Mouse (Mus musculus): ENCODE measurements around the gene Inip. TPM values are rescaled to one million over a fixed set of nuclear protein-coding genes. Genes with fewer than 3 reads are reported as not detected.

Gene Inip
- polyA plus RNA-seq, 1 experiment from 2014 or later: 57.6 TPM

DNA sequence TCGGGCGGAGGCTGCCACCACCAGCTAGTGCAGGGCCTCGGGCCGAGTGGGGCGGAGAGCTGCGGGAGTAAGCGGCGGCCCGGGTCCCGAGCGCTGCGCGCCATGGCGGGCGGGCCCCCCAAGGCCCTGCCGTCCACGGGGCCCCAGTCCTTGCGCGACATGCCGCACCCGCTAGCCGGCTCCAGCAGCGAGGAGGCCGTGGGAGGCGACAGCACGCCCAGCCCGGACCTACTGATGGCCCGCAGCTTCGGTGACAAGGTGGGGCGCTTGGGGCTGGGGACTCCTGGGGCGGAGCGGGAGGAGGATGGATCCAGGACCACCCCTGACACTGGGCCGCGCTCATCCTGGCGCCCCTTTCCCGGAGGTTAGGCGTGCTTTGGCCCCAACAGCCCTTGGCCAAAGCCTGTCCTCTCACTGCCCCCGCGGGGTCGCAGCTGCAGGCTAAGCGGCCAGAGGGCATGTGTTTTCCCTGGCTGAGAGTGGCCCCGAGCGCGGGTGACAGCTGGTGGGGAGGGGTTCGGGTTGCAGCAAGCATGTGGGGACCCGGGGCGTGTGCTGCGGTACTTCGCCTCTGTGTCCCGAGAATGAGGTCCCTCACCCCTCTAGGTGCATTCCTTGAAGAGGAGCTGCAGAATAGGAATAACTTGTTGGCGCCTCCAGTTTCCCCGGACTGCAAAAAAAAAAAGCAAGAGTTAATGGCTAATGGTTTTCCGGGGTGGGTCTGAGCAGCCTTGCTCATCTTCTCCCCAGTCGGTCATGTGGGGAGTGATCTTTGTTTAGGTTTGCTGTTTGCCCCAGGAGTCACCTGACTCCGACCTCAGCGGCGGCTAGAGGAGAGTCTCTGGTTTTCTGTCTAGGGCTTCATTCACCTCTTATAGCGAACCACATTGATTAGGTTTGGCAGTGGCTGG lies 4.8 kb upstream of the Inip start:
- Histone ChIP-seq H3K4me2 (replicated peaks; ENCODE audit: low read depth, low read length) (peak overlapping the region; percentile 84), H3K27me3 (ENCODE audit: control insufficient read depth, insufficient read depth, low read length) (no peaks in the 10 kb centered on the region), H3K27ac (ENCODE audit: low read length) (no peak overlapping the region; the same call in 1 of the 2 replicates), H3K4me1 (ENCODE audit: control insufficient read depth, insufficient read depth, low read length) (peaks cover 5% of the 10 kb centered on the region; the same call in 1 of the 2 replicates), H3K4me3 (ENCODE audit: low read depth, low read length) (peak overlapping the region; percentile 79), H3K36me3 (ENCODE audit: control insufficient read depth, insufficient read depth, low read length) (no peaks in the 10 kb centered on the region), H3K9ac (replicated peaks; ENCODE audit: low read depth, low read length) (peak overlapping the region; percentile 81), H3K9me3 (ENCODE audit: control insufficient read depth, low read depth, low read length) (no peaks in the 10 kb centered on the region)
- under 1% methylated on average over 57 of the region's 58 CpGs for WGBS
- ATAC-seq (ENCODE audit: insufficient number of reproducible peaks, insufficient read depth, low FRiP score, low read depth): peak; percentile 65; the same call in 1 of the 2 replicates

DNA sequence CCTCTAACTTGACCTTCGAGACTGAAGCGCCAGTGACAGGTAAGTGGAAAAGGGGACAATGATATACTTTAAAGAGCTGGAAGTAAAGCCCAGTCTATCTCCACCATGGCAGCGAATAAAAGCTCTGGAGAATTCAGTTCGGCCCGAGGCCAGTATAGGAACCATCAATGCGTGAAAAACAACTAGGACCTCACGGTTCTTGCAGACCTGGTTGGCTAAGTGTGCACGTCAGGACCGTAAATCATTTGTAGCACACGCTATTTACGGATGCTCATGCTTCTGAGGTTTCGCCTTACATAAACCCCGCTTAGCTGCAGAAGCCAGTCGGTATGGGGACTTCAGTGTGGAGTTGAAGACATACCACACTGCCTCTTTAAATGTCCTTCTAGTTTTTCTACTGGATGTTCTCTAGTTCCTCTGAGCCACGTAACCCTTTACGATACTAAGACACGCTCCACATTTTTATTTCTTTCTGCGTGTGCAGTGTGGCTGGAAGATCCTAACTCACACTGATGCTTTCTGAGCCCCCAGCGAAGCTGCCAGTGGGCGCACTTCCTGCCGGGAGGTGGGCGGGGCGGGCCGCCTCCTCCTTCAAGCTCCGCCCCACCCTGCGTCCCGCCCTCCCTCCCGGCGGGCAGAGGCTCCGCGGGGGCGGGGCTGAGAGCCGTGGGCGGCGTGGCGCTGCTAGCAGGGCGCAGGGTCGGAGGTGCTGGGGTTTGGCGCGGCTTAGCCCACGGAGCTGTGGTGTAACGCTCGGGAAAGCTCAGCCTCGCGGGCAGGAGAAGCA lies 4.0 kb upstream of the Inip start, which contains the start of gene Snx30:
Gene Snx30 (plus strand): TSS at position 660 of the 787 bp plus-strand sequence.
- Histone ChIP-seq H3K4me3 (ENCODE audit: low read depth, low read length) (peak within 1 kb of the TSS; percentile 79), H3K9ac (replicated peaks; ENCODE audit: low read depth, low read length) (peak within 1 kb of the TSS; percentile 81), H3K27ac (ENCODE audit: low read length) (no peak within 1 kb of the TSS; the same call in 1 of the 2 replicates), H3K4me1 (ENCODE audit: control insufficient read depth, insufficient read depth, low read length) (peaks cover 5% of the 10 kb centered on the region; the same call in 1 of the 2 replicates), H3K27me3 (ENCODE audit: control insufficient read depth, insufficient read depth, low read length) (no peaks in the 10 kb centered on the region), H3K9me3 (ENCODE audit: control insufficient read depth, low read depth, low read length) (no peaks in the 10 kb centered on the region), H3K4me2 (replicated peaks; ENCODE audit: low read depth, low read length) (peak within 1 kb of the TSS; percentile 84), H3K36me3 (ENCODE audit: control insufficient read depth, insufficient read depth, low read length) (no peaks in the 10 kb centered on the region)
- 3% methylated on average over 41 of the region's 45 CpGs for WGBS
- ATAC-seq (ENCODE audit: insufficient number of reproducible peaks, insufficient read depth, low FRiP score, low read depth): peak; percentile 95

DNA sequence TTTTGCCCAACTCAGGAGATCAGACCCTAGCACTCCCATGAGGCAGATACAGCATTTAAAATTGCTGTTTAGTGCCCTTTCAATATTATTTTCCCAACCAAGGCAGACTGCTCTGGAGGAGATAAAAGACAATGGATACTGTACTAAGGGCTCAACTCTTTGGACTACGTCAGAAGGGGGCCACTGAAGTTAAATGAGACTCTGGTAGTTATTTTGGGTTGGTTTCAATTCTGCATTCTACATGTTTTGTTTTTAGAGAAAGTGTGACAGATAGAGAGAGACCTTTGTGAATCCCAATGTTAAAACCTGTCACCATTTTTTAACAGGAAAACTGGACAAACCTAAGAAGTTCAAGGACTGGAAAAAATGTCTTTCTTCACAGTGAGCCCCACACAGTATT lies 3.4 kb upstream of the Inip start:
- 73% methylated on average over 1 of the region's 1 CpGs for WGBS
- H3K4me2 ChIP-seq (replicated peaks; ENCODE audit: low read depth, low read length): peak overlapping the region; percentile 84
- no peak for ATAC-seq (ENCODE audit: insufficient number of reproducible peaks, insufficient read depth, low FRiP score, low read depth)
- H3K4me1 ChIP-seq (ENCODE audit: control insufficient read depth, insufficient read depth, low read length): peaks cover 5% of the 10 kb centered on the region; the same call in 1 of the 2 replicates
- no peaks in the 10 kb centered on the region for H3K9me3 ChIP-seq (ENCODE audit: control insufficient read depth, low read depth, low read length)
- no peaks in the 10 kb centered on the region for H3K36me3 ChIP-seq (ENCODE audit: control insufficient read depth, insufficient read depth, low read length)
- H3K9ac ChIP-seq (replicated peaks; ENCODE audit: low read depth, low read length): no peak overlapping the region
- H3K4me3 ChIP-seq (ENCODE audit: low read depth, low read length): no peak overlapping the region; the same call in 1 of the 2 replicates
- no peaks in the 10 kb centered on the region for H3K27me3 ChIP-seq (ENCODE audit: control insufficient read depth, insufficient read depth, low read length)
- no peak overlapping the region for H3K27ac ChIP-seq (ENCODE audit: low read length)

DNA sequence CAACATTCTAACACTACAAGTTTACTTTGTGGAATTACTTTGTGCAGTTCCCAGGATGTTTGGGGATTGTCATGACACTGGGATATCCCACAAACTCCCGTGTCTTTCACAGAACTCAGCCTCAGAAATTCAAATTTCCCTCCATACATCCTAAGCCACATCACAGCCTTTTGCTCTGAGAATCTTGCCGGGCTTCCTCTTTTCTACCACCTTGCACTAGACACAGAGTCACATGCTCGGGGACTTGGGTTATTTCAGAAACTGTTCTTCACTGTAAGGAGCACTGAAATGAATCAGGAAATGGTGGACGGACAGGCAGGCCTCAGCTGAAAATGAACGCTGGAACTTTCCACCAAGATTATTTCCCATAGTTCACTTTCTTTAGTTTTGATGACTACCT lies 2.0 kb upstream of the Inip start:
- 79% methylated on average over 5 of the region's 5 CpGs for WGBS
- H3K4me1 ChIP-seq (ENCODE audit: control insufficient read depth, insufficient read depth, low read length): peaks cover 5% of the 10 kb centered on the region; the same call in 1 of the 2 replicates
- H3K27ac ChIP-seq (ENCODE audit: low read length): no peak overlapping the region
- no peaks in the 10 kb centered on the region for H3K9me3 ChIP-seq (ENCODE audit: control insufficient read depth, low read depth, low read length)
- no peak for ATAC-seq (ENCODE audit: insufficient number of reproducible peaks, insufficient read depth, low FRiP score, low read depth)
- no peak overlapping the region for H3K4me2 ChIP-seq (replicated peaks; ENCODE audit: low read depth, low read length)
- no peak overlapping the region for H3K4me3 ChIP-seq (ENCODE audit: low read depth, low read length)
- no peak overlapping the region for H3K9ac ChIP-seq (replicated peaks; ENCODE audit: low read depth, low read length)
- no peaks in the 10 kb centered on the region for H3K36me3 ChIP-seq (ENCODE audit: control insufficient read depth, insufficient read depth, low read length)
- H3K27me3 ChIP-seq (ENCODE audit: control insufficient read depth, insufficient read depth, low read length): no peaks in the 10 kb centered on the region

DNA sequence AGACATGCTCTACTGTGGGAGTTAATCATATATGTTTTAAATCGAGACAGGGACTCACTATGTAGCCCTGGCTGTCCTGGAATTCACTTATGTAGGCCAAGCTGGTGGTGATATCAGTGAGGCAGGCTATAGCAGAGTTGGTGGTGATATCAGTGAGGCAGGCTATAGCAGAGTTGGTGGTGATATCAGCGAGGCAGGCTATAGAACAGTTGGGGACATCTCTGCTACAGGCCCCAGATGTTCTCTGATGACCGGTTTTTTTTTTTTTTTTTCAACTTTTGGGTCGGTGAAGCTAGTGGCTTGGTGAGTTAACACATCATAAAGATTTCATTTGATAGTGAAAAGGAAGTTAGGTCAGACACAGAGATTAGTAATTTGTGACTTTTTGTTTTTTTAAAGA lies 1.4 kb upstream of the Inip start:
- 67% methylated on average over 4 of the region's 4 CpGs for WGBS
- no peak overlapping the region for H3K9ac ChIP-seq (replicated peaks; ENCODE audit: low read depth, low read length)
- H3K9me3 ChIP-seq (ENCODE audit: control insufficient read depth, low read depth, low read length): no peaks in the 10 kb centered on the region
- peaks cover 5% of the 10 kb centered on the region; the same call in 1 of the 2 replicates for H3K4me1 ChIP-seq (ENCODE audit: control insufficient read depth, insufficient read depth, low read length)
- H3K27me3 ChIP-seq (ENCODE audit: control insufficient read depth, insufficient read depth, low read length): no peaks in the 10 kb centered on the region
- ATAC-seq (ENCODE audit: insufficient number of reproducible peaks, insufficient read depth, low FRiP score, low read depth): no peak
- no peak overlapping the region for H3K27ac ChIP-seq (ENCODE audit: low read length)
- no peak overlapping the region for H3K4me2 ChIP-seq (replicated peaks; ENCODE audit: low read depth, low read length)
- H3K36me3 ChIP-seq (ENCODE audit: control insufficient read depth, insufficient read depth, low read length): no peaks in the 10 kb centered on the region
- H3K4me3 ChIP-seq (ENCODE audit: low read depth, low read length): no peak overlapping the region

DNA sequence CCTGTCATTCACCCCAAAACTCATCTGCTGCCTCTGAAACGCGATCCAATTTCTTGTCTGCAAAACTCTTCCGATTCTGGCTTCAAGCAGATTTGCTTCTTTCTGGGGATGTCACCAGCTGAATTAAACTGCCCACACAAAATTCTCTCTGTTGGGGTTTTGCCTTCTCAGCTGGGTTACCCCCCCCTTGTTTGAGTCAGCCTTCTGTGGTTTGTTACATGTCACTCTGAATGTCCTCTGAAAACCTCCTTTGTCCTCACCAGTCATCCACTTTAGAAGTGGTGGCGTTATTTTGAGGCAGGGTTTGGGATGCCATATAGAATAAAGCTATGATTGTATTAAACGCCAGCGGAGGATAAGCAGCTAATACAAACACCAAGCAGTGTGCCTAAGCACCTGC lies 718 bp upstream of the Inip start:
- Histone ChIP-seq H3K9me3 (ENCODE audit: control insufficient read depth, low read depth, low read length) (no peaks in the 10 kb centered on the region), H3K9ac (replicated peaks; ENCODE audit: low read depth, low read length) (no peak overlapping the region), H3K36me3 (ENCODE audit: control insufficient read depth, insufficient read depth, low read length) (no peaks in the 10 kb centered on the region), H3K27me3 (ENCODE audit: control insufficient read depth, insufficient read depth, low read length) (no peaks in the 10 kb centered on the region), H3K4me2 (replicated peaks; ENCODE audit: low read depth, low read length) (no peak overlapping the region), H3K27ac (ENCODE audit: low read length) (no peak overlapping the region), H3K4me1 (ENCODE audit: control insufficient read depth, insufficient read depth, low read length) (peaks cover 4% of the 10 kb centered on the region; the same call in 1 of the 2 replicates), H3K4me3 (ENCODE audit: low read depth, low read length) (no peak overlapping the region)
- 78% methylated on average over 6 of the region's 6 CpGs for WGBS
- no peak for ATAC-seq (ENCODE audit: insufficient number of reproducible peaks, insufficient read depth, low FRiP score, low read depth)

DNA sequence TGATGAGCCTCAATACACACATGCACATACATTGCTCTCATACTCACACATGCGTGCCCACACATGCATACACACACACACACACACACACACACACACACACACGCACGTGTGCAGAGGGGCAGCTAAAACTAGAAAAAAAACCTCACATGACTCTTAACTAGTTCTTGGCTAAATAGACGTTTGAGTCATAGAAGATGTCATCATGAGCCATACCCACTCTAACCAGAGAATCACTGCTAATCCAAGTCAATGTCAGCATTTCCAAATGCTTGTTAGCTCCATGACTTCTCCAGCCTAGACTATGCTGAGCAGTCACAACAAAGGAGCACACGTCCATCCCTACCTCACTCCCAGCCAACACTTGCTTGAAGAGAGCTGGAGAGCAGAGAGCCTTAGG lies 1.2 kb downstream of the Inip start:
- Histone ChIP-seq H3K27me3 (ENCODE audit: control insufficient read depth, insufficient read depth, low read length) (no peaks in the 10 kb centered on the region), H3K4me3 (ENCODE audit: low read depth, low read length) (no peak overlapping the region), H3K9ac (replicated peaks; ENCODE audit: low read depth, low read length) (no peak overlapping the region), H3K27ac (ENCODE audit: low read length) (no peak overlapping the region), H3K36me3 (ENCODE audit: control insufficient read depth, insufficient read depth, low read length) (no peaks in the 10 kb centered on the region), H3K9me3 (ENCODE audit: control insufficient read depth, low read depth, low read length) (no peaks in the 10 kb centered on the region), H3K4me1 (ENCODE audit: control insufficient read depth, insufficient read depth, low read length) (no peaks in the 10 kb centered on the region), H3K4me2 (replicated peaks; ENCODE audit: low read depth, low read length) (no peak overlapping the region)
- ATAC-seq (ENCODE audit: insufficient number of reproducible peaks, insufficient read depth, low FRiP score, low read depth): no peak
- 84% methylated on average over 5 of the region's 5 CpGs for WGBS

DNA sequence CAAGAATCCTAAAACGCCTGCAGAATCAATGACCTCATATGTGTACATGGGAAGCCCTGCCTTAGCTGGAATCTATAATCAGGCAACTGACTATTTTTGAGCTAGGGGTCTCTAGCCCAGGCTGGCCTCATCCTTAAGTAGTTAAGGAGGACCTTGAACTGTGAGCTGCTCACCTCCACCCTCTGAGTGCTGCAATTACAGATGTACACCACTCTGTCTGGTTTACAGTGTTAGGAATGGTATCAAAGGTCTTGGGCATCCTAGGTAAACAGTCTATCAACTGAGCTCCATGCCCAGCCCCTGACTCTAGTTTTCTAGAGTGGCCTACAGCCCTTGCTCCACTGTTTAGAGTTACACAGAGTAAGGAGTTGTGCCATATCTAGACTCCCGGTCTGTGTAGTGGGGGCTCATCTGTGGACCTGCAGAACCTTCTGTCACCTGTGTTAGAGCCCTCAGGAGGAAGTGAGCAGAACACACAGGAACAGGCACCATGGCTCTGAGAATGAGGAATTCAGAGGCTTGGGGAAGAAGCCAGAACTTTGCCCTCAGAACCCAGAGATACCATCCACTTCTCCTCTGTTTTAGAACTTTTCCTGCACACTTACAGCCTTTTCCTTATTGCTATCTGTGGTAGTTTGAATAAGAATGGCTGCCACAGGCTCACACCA lies 5.5 kb downstream of the Inip start:
- Histone ChIP-seq H3K4me2 (replicated peaks; ENCODE audit: low read depth, low read length) (no peak overlapping the region), H3K36me3 (ENCODE audit: control insufficient read depth, insufficient read depth, low read length) (no peaks in the 10 kb centered on the region), H3K9ac (replicated peaks; ENCODE audit: low read depth, low read length) (no peak overlapping the region), H3K4me3 (ENCODE audit: low read depth, low read length) (no peak overlapping the region), H3K27me3 (ENCODE audit: control insufficient read depth, insufficient read depth, low read length) (no peaks in the 10 kb centered on the region), H3K27ac (ENCODE audit: low read length) (no peak overlapping the region), H3K9me3 (ENCODE audit: control insufficient read depth, low read depth, low read length) (no peaks in the 10 kb centered on the region), H3K4me1 (ENCODE audit: control insufficient read depth, insufficient read depth, low read length) (no peaks in the 10 kb centered on the region)
- WGBS: 77% methylated on average over 2 of the region's 2 CpGs
- ATAC-seq (ENCODE audit: insufficient number of reproducible peaks, insufficient read depth, low FRiP score, low read depth): no peak
